Mouse (Mus musculus) olfactory bulb, adult 2 months (tissue): ENCODE results near the gene Olfr1484. TPM values are rescaled to one million over a fixed set of nuclear protein-coding genes. Genes with fewer than 3 reads are reported as not detected.
"Not testable (repeated sequence)": the region's sequence is repeated elsewhere in the genome, so short reads cannot be mapped to it uniquely, and the experiment has no call there.

Source experiments
- H3K27ac ChIP-seq: fragments of 200-500 bp; 2 replicates; pipeline ENCODE4 v1.5.1; 2012; ENCODE audit warnings: low read depth, low read length; ENCODE audit not compliant: insufficient read depth
- H3K4me1 ChIP-seq: fragments of 200-500 bp; 2 replicates; pipeline ENCODE4 v1.6.1; 2012; ENCODE audit warnings: low read length; ENCODE audit not compliant: control insufficient read depth, insufficient read depth
- H3K4me3 ChIP-seq: fragments of 200-500 bp; 2 replicates; pipeline ENCODE4 v1.5.1; 2012; ENCODE audit warnings: mild to moderate bottlenecking, low read depth, low read length, moderate library complexity; ENCODE audit not compliant: insufficient read depth
- CTCF ChIP-seq: fragments of 200-500 bp; IDR thresholded peaks from 2 replicates; pipeline ENCODE4 v1.5.1; 2012; ENCODE audit warnings: low read depth, mild to moderate bottlenecking, low read length, moderate library complexity; ENCODE audit not compliant: insufficient read depth
- POLR2A ChIP-seq: fragments of 200-500 bp; IDR thresholded peaks from 2 replicates; pipeline ENCODE4 v1.6.1; 2012; ENCODE audit warnings: mild to moderate bottlenecking, low read depth, low read length, moderate library complexity; ENCODE audit not compliant: insufficient read depth
- WGBS: fragments of 180-500 bp; shearing (Covaris S2); methylation state at CpG from one replicate; pipeline ENCODE4 v1.1.7; 2018; 5-methylcytosine and 5-hydroxymethylcytosine counted together
- polyA plus RNA-seq: library from polyadenylated mRNA; stranded (reverse); fragments of >200 nt; gene quantifications from 2 replicates; pipeline ENCODE4 v1.2.4, GENCODE M21; 2012; ENCODE audit warnings: low replicate concordance; ENCODE audit not compliant: missing spikeins, insufficient read depth, insufficient read length

Olfr1484 gene
- not detected in 2 replicates for polyA plus RNA-seq

DNA sequence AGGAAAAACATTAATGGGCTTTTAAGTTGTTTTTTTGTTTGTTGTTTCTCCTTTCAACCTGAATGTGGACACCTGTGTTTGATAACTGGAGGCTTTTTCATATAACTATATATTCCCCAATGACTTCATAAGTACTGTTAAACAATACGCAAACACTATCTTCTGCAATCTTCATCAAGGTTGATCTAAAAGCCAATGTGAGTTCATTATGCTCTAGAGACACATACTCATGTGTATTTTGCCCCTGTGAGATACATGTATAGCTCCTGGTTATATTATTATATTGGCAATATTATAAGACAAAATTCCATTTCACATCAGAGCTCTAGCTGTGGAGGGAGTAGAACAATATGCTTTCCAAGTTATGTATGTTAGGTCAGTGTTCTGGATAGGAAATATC, at the start of gene Olfr1484:
TSS of gene Olfr1484 (plus strand) at position 301 of the 400 bp plus-strand sequence.
- 87% methylated on average over 1 of the region's 1 CpGs for WGBS
- TF ChIP-seq POLR2A (no peak), CTCF (no peak)
- no peak within 1 kb of the TSS for H3K4me3 ChIP-seq
- H3K27ac ChIP-seq = no peak within 1 kb of the TSS
- H3K4me1 ChIP-seq = no peaks in the 10 kb centered on the region

DNA sequence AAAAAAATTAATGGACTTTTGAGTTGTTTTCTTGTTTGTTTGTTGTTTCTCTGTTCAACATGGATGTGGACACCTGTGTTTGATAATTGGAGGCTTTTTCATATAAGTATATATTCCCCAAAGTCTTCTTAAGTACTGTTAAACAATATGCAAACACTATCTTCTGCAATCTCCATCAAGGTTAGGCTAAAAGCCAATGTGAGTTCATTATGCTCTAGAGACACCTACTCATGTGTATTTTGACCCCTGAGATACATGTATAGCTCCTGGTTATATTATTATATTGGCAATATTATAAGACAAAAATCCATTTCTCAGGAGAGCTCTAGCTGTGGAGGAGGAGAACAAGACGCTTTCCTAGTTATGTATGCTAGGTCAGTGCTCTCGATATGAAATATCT, 33.8 kb downstream of the Olfr1484 start, which contains the start of gene Olfr1487:
TSS of gene Olfr1487 (plus strand) at position 301 of the 400 bp plus-strand sequence.
- not testable (repeated sequence) for H3K4me1 ChIP-seq, H3K27ac ChIP-seq, H3K4me3 ChIP-seq
- 92% methylated on average over 2 of the region's 2 CpGs for WGBS

DNA sequence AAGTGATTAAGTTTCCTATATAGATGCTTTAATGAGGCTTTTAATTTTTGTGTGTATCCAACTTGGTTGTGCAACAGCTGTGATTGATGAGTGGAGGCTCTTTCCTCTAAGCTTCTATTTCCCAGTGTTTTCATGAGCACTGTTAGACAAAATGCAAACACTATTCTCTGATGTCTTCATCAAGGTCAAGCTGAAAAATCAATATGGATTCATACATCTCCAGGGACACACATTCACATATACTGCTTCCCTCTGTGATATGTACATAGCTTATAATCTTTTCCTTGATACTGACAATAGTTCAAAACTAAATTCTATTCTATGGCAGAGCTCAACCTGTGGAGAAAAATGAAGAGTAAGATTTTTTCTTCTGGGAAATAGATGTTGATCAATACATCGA, 48.0 kb downstream of the Olfr1484 start, which contains the start of gene Olfr1489:
TSS of gene Olfr1489 (plus strand) at position 301 of the 400 bp plus-strand sequence.
- WGBS = 85% methylated on average over 1 of the region's 1 CpGs
- Histone ChIP-seq H3K27ac (no peak within 1 kb of the TSS), H3K4me3 (no peak within 1 kb of the TSS), H3K4me1 (no peaks in the 10 kb centered on the region)
- no peak for TF ChIP-seq CTCF
- no peak for TF ChIP-seq POLR2A

Other genes starting within 250 kb of the Olfr1484 start
- gene Olfr1466, start 244.6 kb upstream of the Olfr1484 start, polyA plus RNA-seq = not detected in 2 replicates
- gene Olfr1467, start 221.3 kb upstream of the Olfr1484 start, polyA plus RNA-seq = not detected in 2 replicates
- gene Olfr1469, start 175.7 kb upstream of the Olfr1484 start, polyA plus RNA-seq = not detected in 2 replicates
- not detected in 2 replicates for gene Olfr1471, start 140.1 kb upstream of the Olfr1484 start, polyA plus RNA-seq
- gene Olfr1472, start 127.4 kb upstream of the Olfr1484 start, polyA plus RNA-seq = not detected in 2 replicates
- not detected in 2 replicates for gene Olfr1474, start 113.9 kb upstream of the Olfr1484 start, polyA plus RNA-seq
- not detected in 2 replicates for gene Olfr1475, start 103.3 kb upstream of the Olfr1484 start, polyA plus RNA-seq
- not detected in 2 replicates for gene Olfr1477, start 83.0 kb upstream of the Olfr1484 start, polyA plus RNA-seq
- gene Olfr1480, start 55.6 kb upstream of the Olfr1484 start, polyA plus RNA-seq = not detected in 2 replicates
- gene Olfr1487, start 33.9 kb downstream of the Olfr1484 start, polyA plus RNA-seq = not detected in 2 replicates
- gene Olfr1489, start 48.1 kb downstream of the Olfr1484 start, polyA plus RNA-seq = not detected in 2 replicates
- gene Olfr1490, start 67.6 kb downstream of the Olfr1484 start, polyA plus RNA-seq = not detected in 2 replicates
- gene Olfr1491, start 113.8 kb downstream of the Olfr1484 start, polyA plus RNA-seq = not detected in 2 replicates
- gene Olfr1493-ps1, start 139.8 kb downstream of the Olfr1484 start, polyA plus RNA-seq = not detected in 2 replicates
- gene Olfr1494, start 156.2 kb downstream of the Olfr1484 start, polyA plus RNA-seq = not detected in 2 replicates
- not detected in 2 replicates for gene Olfr1495, start 181.1 kb downstream of the Olfr1484 start, polyA plus RNA-seq
- gene Olfr1496, start 194.4 kb downstream of the Olfr1484 start, polyA plus RNA-seq = not detected in 2 replicates
- gene Olfr1497, start 214.7 kb downstream of the Olfr1484 start, polyA plus RNA-seq = not detected in 2 replicates
- gene Olfr1499, start 235.9 kb downstream of the Olfr1484 start, polyA plus RNA-seq = not detected in 2 replicates
- gene Olfr1500, start 247.0 kb downstream of the Olfr1484 start, polyA plus RNA-seq = not detected in 2 replicates